Mouse (Mus musculus) B cell, adult 2 months (primary cell): ENCODE measurements around the gene Dcaf4.

Experiments
- DNase-seq, 2 experiments: peaks; one replicate each; pipeline ENCODE4 v3.0.0; 2022

The Dcaf4 gene

DNA sequence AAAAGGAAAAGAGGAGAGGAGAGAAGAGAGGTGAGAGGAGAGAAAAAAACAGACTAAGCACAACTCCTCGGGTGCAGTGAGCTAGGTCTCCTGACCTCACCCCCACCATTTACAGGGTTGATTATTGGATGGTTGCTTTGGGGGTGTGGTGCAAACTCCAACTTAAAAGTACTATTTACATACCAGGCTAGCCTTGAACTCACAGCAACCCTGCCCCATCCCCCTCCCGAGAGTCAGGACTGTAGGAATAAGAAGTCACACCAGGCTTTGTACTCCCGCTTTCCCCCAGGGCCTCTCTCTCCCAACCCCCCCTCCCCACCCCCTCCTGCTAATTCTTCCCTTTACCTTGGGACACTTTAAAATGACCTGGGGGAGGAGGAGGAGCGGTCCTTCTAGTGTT lies 23.9 kb upstream of the Dcaf4 start:
- no peak for DNase-seq

DNA sequence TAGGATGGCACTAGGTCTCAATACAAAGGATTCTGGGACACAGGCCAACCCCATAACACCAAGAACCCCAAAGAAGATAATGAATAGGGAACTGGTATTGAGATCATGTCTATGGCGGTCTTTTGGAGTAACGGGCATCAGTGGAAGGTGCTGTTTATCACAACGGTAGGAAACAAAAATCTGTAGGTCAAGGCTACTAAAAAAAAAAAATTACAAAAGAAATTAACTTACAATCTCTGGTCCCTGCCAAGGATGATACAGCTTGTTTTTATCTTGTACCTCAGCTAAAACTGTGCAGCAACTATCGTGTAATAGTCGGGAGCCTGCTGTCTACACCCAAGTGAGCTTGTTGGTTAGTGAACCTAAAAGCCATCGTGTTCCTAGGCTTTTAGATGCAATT lies 23.5 kb upstream of the Dcaf4 start:
- no peak for DNase-seq

DNA sequence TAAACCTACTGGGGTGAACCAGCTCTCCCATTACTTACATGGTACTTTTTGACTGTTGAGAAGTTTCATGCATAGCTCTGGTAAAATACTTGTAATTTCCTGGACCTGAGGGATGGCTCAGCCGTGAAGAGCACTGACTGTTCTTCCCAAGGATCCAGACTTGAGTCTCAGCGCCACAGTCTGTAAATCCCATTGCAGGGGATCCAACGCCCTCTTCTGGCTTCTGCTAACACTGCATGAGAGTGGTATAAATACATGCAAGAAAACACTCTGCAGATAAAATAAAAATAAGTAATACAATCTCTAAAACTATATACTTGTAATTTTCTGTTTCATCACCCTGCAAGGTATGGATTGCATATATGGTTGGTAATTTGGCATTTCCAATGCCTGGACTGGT lies 22.3 kb upstream of the Dcaf4 start:
- no peak for DNase-seq

DNA sequence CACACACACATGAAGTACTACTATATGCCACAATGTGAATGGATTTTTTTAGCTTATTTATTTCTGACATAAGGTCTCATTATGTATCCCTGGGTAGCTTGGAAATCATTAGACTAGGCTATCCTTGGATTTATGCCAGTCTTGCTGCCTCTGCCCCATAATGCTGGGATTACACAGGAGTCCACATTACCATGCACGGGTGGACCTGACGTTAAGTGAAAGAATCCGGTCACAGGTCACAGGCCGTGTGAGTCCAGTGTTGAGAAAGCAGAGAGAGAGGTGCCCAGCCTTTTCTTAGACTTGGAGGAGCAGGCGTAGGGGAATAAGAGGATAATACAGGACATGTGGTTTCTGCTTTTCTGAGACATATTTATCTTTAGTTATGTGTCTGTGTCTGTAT lies 21.0 kb upstream of the Dcaf4 start:
- DNase-seq: no peak

DNA sequence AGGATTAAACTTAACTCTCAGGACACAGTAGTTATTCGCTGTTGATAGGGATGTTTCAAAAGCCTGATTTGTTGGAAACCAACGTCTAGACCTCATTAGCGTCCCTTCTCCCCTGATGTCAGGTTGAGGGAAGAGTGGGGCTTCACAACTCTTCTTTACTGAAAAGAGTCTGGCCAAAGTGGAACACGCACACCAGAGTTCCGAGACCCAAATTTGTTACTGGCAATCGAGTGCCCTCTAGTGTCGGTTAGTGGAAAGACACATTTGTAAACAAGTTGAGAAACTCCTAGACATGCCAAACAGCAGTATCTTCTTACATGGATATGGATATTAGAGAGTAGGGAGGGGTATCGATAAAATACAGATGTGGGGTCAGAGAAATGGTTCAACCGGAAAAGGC lies 18.1 kb upstream of the Dcaf4 start:
- DNase-seq: peak; percentile 67

DNA sequence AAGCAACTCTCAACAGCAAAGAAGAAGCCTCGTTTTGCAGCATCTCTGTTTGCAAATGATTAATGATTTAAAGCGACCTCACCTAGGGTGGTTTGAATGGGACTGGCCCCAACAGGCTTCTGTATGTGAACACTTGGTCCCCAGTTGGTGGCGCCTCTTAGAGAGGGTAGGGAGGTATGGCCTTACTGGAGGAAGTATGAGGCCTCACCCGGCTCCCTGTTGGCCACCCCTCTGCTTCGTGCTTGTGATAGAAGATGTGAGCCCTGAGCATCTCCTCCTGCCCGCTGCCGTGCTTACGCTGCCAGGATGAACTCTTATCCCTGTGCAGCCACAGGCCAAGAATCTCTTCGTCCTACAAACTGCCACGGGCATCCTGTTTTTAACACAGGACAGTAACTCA lies 13.7 kb upstream of the Dcaf4 start:
- no peak for DNase-seq

DNA sequence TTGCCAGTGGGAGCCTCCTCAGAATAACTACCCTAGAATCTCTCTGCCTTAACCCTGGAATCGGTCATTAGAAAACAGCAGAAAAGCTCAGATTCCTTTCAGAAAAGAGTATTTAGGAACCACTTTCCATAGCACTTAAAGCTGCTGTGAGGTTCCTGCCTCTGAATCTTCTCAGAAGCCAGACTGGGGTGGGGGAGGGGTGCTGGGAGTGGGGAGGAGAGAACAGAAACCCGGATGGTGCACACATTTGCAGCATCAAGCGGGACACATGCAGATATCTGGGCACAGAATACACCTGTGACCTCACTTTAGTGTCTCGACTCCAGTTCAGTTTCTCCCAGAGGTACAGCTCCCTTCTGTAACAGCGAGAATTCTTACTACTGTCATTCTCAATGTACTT lies 9.7 kb upstream of the Dcaf4 start:
- no peak for DNase-seq

DNA sequence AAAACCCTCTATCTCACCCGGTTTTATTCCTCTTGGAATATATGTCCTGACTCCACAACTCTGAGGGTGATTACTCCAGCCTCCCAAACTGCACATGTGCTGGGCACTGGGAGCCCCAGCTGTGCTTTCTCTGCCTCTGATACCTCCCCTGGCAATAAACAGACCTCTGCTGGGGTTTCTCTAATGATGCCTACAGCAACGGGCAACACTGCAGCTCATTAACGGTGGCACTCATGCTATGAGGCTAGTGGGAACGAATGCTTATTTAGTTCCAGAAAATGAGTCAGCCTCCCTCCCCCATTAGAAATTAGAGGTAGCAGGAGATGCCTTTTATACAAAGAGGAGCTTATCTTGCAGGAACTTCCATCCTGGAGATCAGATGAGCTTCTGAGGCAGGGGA lies 7.5 kb upstream of the Dcaf4 start:
- DNase-seq: no peak

DNA sequence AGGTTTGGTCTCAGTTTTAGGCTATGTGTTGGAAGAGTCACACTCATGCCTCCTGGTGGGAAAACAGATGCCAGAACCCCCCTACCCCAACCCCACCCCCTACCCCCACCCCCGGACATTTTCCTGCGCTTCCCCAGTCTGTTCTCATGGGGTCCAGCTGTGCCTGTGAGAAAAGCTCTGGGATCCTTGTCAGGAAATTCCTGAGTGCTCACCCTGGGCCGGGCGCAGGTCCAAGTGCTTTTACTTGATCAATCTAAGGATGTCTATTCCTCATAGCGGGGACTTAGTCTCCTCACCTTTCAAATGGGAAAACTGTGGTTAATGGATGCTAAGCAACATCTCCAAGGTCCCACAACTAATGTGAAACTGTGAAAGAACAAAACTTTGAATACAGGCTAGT lies 7.1 kb upstream of the Dcaf4 start:
- no peak for DNase-seq

DNA sequence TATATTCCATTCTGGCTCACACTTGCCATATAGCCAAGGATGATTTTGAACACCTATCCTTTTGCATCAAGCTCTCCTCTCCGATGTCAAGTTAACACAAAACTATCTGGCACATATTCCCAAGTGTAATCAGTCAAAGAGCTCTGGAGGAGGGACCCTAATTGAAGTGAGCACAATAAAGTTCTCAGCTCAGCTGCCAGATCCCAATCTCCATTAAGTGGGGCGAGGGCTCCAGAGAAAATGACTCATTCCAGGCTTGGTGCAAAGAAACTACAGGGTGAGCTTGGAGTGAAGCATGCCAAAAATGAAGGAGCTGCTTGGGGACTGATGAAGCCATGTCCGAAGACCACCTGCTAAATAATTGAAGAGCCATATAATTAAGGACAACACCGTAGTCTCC lies 6.0 kb upstream of the Dcaf4 start:
- no peak for DNase-seq

DNA sequence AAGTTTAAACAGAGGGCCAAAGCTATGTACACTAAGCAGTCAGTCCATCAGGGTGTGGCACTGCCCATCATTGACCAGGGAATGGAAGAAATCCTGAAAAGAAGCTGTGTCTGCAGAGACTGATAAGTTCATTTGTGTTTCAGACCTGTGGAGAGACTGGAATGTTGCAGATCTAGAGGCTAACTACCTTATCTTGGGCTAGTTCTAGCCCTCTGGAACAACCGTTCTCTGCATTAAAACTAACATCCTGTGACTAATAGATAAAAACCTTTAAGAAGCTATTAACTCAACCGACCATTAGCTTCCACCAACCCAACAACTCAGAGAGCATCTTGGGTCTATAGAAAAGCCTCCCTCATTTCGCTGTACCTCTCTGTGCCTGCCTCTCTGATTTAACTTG lies 2.7 kb upstream of the Dcaf4 start:
- no peak for DNase-seq

DNA sequence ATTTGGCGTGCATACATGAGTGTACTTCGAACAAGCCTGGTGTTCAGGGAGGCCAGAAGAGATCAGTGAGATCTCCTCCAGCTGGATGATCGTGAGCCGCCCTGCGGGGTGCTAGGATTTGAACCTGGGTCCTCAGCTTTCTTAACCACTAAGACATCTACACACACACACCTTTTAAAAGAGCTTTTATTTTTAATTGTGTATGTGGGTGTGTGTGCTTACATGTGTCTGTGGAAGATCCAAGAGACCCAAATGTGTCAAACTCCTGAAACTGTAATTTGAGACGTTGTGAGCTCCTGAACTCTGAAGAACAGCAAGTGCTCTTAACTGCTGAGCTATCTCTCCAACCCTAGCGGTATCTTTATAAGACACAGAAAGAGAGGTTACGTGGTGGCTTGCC lies 817 bp downstream of the Dcaf4 start:
- no peak for DNase-seq

DNA sequence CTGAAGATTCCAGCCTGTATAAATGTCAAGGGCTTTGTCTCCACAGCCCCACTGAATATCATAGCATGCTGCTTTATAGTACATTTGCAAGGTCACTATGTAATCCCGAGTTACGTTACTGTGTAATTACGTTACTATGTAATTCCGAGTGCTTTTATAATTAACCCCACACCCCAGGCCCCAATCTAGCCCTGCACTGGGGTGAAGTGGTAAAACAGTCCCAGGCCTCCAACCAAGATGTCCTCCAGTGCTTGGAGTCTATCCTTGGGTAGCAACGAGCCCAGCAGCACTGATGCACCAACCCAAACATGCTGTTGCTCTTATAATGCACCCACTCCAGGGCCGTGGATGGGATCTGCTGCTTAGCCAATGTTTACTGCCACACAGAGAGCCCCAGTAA lies 2.8 kb downstream of the Dcaf4 start:
- no peak for DNase-seq

DNA sequence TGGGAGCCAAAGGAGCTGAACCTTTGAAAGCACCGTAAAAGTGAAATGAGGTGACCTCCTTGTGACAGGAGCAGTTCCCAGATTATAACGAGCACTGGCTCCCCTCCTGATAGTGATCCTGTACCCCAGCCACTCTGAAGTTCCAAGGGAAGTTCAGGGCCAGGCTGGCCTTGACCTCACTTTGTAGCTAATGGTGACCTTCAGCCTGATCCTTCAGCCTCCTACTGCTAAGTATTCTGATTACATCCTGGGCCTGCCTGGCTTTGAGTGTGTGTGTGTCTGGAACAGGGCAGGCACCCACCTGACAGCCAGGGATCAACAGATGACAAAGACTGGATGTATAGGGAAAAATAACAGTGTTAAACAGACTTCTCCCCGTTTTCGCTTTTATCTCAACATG lies 3.6 kb downstream of the Dcaf4 start:
- no peak for DNase-seq

DNA sequence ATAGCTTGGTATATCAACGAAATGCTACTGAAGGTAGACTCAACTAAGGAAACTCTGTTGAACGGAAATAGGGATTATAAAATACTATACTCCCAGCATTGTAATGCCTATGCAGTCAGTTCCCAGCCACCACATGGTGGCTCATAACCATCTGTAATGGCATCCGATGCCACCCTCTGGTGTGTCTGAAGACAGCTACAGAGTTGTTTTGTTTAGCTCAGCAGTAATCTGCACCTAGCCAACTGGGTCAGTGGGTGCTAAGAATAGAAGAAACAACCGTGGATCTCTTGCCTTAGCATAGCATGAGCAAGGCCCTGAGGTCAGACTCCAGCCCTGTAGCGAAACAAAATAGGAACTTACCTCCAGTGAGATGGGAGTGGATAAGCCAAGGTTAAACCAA lies 4.1 kb downstream of the Dcaf4 start:
- DNase-seq: no peak

DNA sequence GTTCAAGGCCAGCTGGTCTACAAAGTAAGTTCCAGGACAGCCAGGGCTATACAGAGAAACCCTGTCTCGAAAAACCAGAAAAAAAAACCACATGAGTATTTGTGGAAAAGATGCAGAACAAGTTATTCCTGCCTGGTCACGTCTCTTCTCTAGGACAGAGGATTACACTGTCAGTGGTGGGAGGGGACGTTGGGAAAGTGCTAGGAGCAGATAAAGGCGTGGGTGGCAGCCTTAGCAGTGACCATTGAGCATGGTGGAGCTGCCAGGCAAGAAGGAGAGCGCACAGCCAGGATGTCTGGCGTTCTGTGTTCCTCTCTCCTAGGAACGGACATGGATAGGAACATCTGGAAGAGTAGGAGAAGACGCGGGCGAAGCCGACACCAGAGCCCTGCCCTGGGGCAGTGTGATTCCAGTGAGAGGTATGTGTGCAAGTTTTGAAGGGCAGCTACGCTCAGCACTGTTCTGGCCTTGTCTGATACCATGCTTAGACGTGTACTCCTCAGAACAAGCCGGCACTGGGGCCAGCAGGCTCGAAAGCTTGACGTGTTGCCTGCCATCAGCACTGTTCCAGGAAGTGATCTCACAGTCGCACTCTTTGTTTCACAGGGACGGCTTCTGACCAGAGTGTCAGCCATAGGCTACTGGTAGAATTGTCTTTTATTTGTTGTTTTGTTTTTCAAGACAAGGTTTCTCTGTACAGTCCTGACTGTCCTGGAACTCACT lies 5.7 kb downstream of the Dcaf4 start:
- no peak for DNase-seq

DNA sequence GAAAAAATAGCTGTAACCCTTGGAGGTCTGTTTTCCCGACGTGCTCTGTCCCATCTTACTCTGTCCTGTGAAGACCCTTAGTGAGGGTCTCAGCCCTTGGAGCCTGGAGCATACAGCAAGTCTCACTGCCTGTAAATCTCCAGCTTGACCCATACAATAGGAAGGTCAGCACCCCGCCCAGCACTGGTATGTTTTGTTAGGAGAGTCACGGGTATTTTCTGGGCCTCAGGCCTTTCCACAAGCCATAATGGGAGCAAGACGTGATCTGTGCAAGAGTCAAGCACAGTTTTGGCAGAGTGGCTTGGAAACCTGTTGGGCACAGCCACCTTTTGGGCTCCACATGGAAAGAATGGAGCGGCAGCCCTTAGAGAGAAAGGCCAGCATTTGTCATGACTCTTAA lies 7.5 kb downstream of the Dcaf4 start:
- DNase-seq: no peak

DNA sequence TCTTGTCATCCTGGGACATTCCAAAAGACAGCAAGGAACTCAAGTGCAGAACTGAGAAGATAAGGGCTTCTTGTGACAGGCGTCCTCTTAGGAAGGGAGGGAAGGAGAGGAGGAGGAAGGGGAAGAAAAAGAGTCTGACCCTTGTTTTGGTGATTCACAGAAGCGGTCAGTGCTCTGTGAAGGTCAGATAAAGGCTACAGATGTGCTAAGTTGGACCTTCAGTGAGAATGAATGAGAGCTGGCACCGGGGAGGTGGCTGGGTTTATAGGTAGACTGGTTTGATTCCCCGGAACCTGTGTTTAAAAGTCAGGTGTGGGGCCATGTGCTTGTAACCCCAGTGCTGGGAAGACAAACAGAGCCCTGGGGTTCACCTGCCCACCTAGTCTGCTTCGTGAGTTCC lies 8.4 kb downstream of the Dcaf4 start:
- no peak for DNase-seq

DNA sequence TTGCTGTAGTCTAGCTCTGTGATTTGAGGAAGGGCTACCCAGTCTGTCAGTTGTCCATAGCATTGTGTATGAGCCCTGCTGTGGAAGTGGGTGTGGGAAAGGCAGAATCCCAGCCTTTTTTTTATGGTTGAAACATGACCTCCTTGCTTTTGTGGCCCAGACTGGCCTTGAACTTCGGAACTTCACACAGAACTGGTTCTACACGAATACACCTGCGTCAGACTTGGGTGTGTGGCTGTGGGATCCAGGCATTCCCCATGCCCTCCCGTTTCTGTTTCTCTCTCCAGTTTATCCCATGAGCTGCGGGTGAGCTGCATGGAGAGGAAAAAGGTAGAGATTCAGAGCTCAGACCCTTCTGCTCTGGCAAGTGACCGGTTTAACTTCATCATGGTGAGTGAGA lies 11.7 kb downstream of the Dcaf4 start:
- no peak for DNase-seq

DNA sequence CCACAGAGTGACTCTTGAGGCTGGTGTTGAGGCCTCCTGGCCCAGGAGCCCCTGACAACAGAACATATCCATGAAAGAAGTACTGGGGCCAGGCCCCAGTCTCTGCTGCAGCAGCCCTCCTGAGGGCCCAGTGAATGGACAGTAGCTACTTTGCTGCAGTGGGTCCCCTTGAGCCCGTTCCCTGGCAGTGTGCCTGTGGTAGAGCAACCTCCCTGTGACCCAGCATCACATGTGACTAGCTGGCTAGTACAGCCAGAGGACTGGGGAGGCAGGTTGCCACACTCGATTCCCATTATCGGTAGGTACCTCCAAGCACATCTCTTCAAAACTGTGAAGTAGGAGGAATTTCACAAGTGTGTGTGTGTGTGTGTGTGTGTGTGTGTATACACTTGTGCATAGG lies 12.7 kb downstream of the Dcaf4 start:
- DNase-seq: no peak

DNA sequence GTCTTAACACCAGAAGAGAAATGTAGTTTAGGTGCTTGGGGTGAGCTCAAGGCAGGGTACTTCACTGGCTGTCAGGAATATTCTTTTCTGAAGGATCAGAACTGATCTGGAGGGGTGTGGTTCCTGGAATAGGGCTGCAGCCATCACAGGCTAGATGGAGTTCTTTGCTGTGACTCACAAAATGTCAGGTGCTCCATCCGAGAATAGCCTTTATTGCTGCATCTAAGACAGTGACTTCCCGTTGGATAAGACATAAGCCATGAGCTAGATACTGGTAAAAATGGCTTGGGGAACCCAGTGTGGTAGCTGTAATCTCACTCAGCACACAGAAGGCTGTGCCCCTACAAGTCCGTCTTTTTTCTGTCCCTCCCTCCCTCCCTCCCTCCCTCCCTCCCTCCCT lies 13.9 kb downstream of the Dcaf4 start:
- no peak for DNase-seq

DNA sequence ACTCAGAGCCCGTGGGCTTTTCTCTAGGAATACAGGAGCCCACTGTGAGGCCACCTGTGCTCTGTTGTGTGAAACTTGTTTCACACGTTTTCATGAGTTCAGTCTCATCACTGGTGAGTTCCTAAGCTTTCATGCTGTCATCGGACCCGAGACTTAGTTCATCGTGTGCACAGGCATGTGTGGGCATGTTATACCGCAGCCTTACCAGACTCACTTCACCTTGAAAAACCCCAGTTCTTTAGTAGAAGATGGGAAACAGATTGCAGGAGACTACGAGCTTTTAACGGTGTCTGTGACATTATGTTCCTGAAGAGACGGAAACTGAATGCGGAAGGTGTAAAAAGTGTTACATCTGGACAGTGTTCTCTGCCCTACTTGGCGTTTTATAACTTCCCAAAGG lies 15.2 kb downstream of the Dcaf4 start:
- DNase-seq: no peak

DNA sequence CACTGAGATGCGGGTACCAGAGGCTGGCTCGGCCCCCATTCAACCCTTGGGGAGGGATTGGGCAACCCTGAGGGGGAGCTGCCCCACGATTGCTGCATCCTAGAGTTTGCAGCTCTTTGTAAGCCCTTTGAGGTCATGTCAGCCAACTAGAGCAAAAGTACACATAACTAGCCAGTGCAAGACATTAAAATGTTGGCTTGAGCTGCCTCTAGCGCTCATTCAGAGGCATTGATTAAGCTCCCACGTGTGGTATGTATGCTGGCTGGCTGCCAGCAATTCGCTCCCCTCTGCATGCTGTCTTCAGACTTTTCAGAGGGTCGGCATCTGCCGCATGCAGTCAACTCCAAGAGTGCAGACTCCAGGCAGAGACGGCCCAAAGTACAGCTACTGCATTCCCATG lies 15.8 kb downstream of the Dcaf4 start:
- no peak for DNase-seq

DNA sequence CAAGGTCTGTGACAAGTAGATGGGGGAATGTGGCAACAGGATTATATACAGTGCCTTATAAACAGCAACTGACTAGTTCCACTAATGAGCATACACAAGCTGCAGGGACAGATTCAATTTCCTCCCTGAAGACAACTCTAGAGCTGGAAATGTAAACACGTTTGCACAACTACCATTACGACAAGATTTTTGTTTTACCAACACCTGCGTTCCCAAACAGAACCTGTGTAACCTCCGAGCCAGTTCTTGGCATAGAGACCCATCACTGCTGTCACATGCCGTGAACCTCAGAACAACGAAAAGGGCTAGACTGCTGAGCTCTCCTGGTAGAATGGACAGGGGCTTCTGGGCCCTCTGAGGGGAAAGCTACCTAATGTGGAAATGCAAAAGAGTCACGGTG lies 23.7 kb downstream of the Dcaf4 start:
- DNase-seq: no peak

DNA sequence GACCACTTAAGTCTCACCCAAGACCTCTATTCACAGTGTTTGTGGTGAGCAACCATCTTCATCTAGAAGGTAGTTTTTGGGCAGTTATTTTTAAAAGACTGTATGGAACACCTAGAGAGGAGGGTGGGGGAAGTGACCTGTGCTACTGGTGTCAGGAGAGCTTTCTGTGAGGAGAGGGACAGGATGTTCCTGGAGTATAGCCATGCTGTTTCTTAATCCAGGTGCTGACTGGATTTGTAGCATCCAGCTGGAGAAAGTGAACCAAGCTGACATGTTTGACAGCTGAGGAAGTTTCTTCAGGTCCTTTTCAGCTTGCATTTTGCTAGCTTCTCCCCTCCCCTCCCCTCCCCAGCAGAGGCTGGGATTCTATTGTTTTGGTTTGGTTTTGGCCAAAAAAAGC lies 24.5 kb downstream of the Dcaf4 start:
- no peak for DNase-seq

DNA sequence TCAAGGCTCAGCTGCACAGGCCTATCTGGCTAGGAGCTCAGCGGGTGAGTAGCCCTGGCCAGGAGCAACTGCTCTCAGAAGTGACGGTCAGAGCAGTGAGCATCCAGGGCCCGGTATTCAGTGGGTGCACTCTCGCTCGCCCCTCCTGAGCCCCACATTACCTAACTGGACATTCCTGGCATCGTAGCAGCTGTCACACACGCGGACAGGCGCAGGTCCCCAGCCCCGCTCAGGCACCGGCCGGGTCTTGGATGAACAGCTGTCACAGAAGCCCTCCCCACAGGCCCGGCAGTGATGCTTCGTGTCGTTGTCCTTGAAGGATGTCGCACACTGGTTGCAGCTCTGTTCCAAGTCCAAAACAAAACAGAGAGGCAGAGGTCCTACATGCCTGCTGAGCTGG lies 31.0 kb downstream of the Dcaf4 start:
- no peak for DNase-seq
